Mouse (Mus musculus) C2C12 (cell line): ENCODE measurements at regions not wholly inside any gene's neighbourhood (a gene's known extent, or its start where the extent isn't known, plus 50 kb on each side); places are given as distances from the start of the nearest gene placed in this dataset.

ENCODE experiments used
- CTCF ChIP-seq: IDR thresholded peaks from one replicate; pipeline ENCODE4 v1.5.1; 2011; ENCODE audit not compliant: control insufficient read depth, insufficient read depth, insufficient read length
- FOSL1 ChIP-seq: IDR thresholded peaks from one replicate; pipeline ENCODE4 v1.8.0; 2011; ENCODE audit warnings: mild to moderate bottlenecking, low read length; ENCODE audit not compliant: poor library complexity, insufficient read depth, severe bottlenecking
- MAX ChIP-seq: IDR thresholded peaks from one replicate; pipeline ENCODE4 v1.6.1; 2011; ENCODE audit warnings: mild to moderate bottlenecking, control low read depth
- MYOD1 ChIP-seq: IDR thresholded peaks from one replicate; pipeline ENCODE4 v1.6.1; 2011; ENCODE audit warnings: low read depth; ENCODE audit not compliant: control insufficient read depth, insufficient read length

- no peak for TF ChIP-seq CTCF
- TF ChIP-seq MYOD1 = no peak
- no peak for TF ChIP-seq MAX
- TF ChIP-seq FOSL1 = no peak
Measured at GRCm38 (mm10) chrX:11795010-11795409, 365.1 kb downstream of the Bcor start.
